33 mouse cellular contexts compared by ENCODE assay signal in genomic region chr11:3431515-3431914, GRCm38 (mm10). TPM values are rescaled to one million over a fixed set of nuclear protein-coding genes. Genes with fewer than 3 reads are reported as not detected.
"Had no signal": no experiment of that assay in that cellular context is flagged by ENCODE, and none has a peak within 500 bp of the region (broad histone marks: within the 10 kb centered on the region; RNA-seq: fewer than 3 reads in every experiment).

No protein-coding gene starts in this region.

- H3K9ac ChIP-seq: limb, embryonic 12.5 days; limb, embryonic 13.5 days; limb, embryonic 15.5 days; liver, embryonic 12.5 days; liver, embryonic 13.5 days; liver, embryonic 14.5 days; liver, embryonic 15.5 days; liver, postnatal 0 days; lung, embryonic 14.5 days; lung, embryonic 15.5 days; midbrain, embryonic 12.5 days; midbrain, embryonic 13.5 days; midbrain, embryonic 15.5 days; neural tube, embryonic 12.5 days had no signal

- H3K4me1 ChIP-seq: limb, embryonic 10.5 days; limb, embryonic 12.5 days; limb, embryonic 13.5 days; limb, embryonic 15.5 days; liver, embryonic 12.5 days; liver, embryonic 13.5 days; lung, embryonic 15.5 days; midbrain, embryonic 10.5 days; midbrain, embryonic 12.5 days; midbrain, embryonic 13.5 days; midbrain, embryonic 15.5 days; neural tube, embryonic 12.5 days had no signal

- H3K4me3 ChIP-seq: left cerebral cortex, adult 2 months; limb, embryonic 10.5 days; limb, embryonic 12.5 days; limb, embryonic 13.5 days; limb, embryonic 15.5 days; liver, embryonic 12.5 days; liver, embryonic 13.5 days; liver, embryonic 15.5 days; lung, embryonic 15.5 days; megakaryocyte, embryonic 14.5 days; midbrain, embryonic 10.5 days; midbrain, embryonic 12.5 days; midbrain, embryonic 13.5 days; midbrain, embryonic 15.5 days; neural tube, embryonic 12.5 days had no signal

- H3K36me3 ChIP-seq: liver, embryonic 13.5 days; liver, embryonic 15.5 days; lung, embryonic 15.5 days; midbrain, embryonic 15.5 days; neural tube, embryonic 12.5 days had no signal

- H3K27me3 ChIP-seq: limb, embryonic 12.5 days; limb, embryonic 13.5 days; limb, embryonic 15.5 days; liver, embryonic 12.5 days; liver, embryonic 13.5 days; liver, embryonic 15.5 days; lung, embryonic 15.5 days; megakaryocyte, embryonic 14.5 days; midbrain, embryonic 12.5 days; midbrain, embryonic 13.5 days; midbrain, embryonic 15.5 days; neural tube, embryonic 12.5 days had no signal

- H3K4me2 ChIP-seq: limb, embryonic 12.5 days; limb, embryonic 13.5 days; limb, embryonic 15.5 days; liver, embryonic 11.5 days; liver, embryonic 12.5 days; liver, embryonic 13.5 days; liver, embryonic 15.5 days; lung, embryonic 14.5 days; lung, embryonic 15.5 days; midbrain, embryonic 12.5 days; midbrain, embryonic 13.5 days; midbrain, embryonic 15.5 days; neural tube, embryonic 12.5 days had no signal

- H3K27ac ChIP-seq: left cerebral cortex, adult 2 months; limb, embryonic 10.5 days; limb, embryonic 12.5 days; limb, embryonic 13.5 days; limb, embryonic 15.5 days; liver, embryonic 12.5 days; liver, embryonic 13.5 days; liver, embryonic 14.5 days; liver, embryonic 15.5 days; lung, embryonic 15.5 days; macrophage; midbrain, embryonic 10.5 days; midbrain, embryonic 12.5 days; midbrain, embryonic 13.5 days; midbrain, embryonic 15.5 days; neural tube, embryonic 12.5 days had no signal

- H3K9me3 ChIP-seq: limb, embryonic 10.5 days; limb, embryonic 12.5 days; limb, embryonic 13.5 days; limb, embryonic 15.5 days; liver, embryonic 12.5 days; liver, embryonic 13.5 days; liver, embryonic 15.5 days; lung, embryonic 15.5 days; megakaryocyte, embryonic 14.5 days; midbrain, embryonic 10.5 days; midbrain, embryonic 12.5 days; midbrain, embryonic 13.5 days; midbrain, embryonic 15.5 days; neural tube, embryonic 12.5 days had no signal

- ATAC-seq: liver, embryonic 12.5 days; liver, postnatal 0 days; lung, postnatal 0 days; midbrain, embryonic 13.5 days; midbrain, embryonic 15.5 days; midbrain, embryonic 16.5 days had no signal

- DNase-seq: left cerebral cortex, postnatal 4 days; liver; liver, embryonic 13.5 days; liver, postnatal 0 days; lung, adult 18-20 months; lung, adult 2 months; lung, embryonic 14.5 days; lung, postnatal 10 days; lung, postnatal 14 days; lung, postnatal 36 days; lung, postnatal 4 days; midbrain, embryonic 14.5 days had no signal

RNA-seq across cellular contexts. Expression of gene Pla2g3, which starts 56.6 kb away (rescaled TPM):
- total RNA-seq: liver, adult 2 months; megakaryocyte progenitor cell, adult 5-6 weeks had no signal
- polyA plus RNA-seq: macrophage had no signal
